Mouse (Mus musculus) cortical plate, adult 2 months (tissue): Measurements from ENCODE around the gene Edil3.

ENCODE experiments used
- CTCF ChIP-seq: fragments of 200-500 bp; IDR thresholded peaks from 2 replicates; pipeline ENCODE4 v1.5.1; 2011; ENCODE audit warnings: mild to moderate bottlenecking, control low read depth, low read length; ENCODE audit not compliant: insufficient read depth; ENCODE audit errors: extremely low read depth
- POLR2A ChIP-seq: fragments of 200-500 bp; IDR thresholded peaks from 2 replicates; pipeline ENCODE4 v1.6.1; 2011; ENCODE audit warnings: mild to moderate bottlenecking, low read length, control low read depth; ENCODE audit not compliant: insufficient read depth; ENCODE audit errors: extremely low read depth

DNA sequence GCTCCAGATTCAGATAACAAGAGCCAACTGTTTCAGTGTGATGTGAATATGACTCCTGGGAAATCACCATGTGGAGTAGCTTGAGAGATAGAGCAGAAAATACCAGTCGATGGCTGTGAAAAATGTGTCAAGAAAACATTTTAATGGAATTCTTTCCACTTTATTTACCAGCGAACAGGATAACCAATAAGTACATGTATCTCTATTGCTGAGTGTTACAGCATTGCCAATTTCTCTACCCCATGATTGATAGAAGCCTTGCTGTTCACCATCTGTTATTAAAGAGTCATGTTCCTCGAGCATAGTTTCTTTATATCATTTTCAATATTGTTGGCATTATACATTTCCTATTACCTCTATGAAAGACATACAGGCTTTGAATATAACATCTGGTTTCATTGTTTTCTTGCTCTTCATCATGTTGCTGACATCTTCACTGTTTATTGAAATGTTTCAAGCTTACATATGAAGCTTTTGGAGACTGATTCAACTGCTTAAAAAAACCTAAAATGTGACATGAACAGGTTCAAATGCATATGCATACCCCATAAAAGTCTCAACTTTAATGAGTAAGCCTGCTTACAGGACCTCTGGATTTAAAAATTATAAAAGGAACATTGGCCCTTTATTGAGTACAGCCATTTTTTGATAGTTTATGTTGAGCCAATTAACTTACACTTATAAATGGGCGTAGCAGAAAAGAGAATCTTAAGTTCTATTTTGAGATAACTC is 186.6 kb downstream of the Edil3 start:
- TF ChIP-seq POLR2A (no peak), CTCF (no peak)
